Mouse (Mus musculus) heart, adult 9 months (tissue): ENCODE data around the gene Cp.
"Not testable (repeated sequence)": the region's sequence is repeated elsewhere in the genome, so short reads cannot be mapped to it uniquely, and the experiment has no call there.

ENCODE experiments used
- DNase-seq, 2 experiments: peaks; one replicate each; pipeline ENCODE4 v3.0.0; 2022; ENCODE audit warnings: low spot score in 2 of 2

Gene Cp

GRCm38 (mm10) chr3:20007275-20007674 lies 50.4 kb downstream of the Cp start:
- DNase-seq, result no peak

- no peak for DNase-seq
These were observed 50.9 kb downstream of the Cp start for GRCm38 (mm10) chr3:20007759-20008158.

GRCm38 (mm10) chr3:20010464-20010863 lies 53.6 kb downstream of the Cp start:
- DNase-seq, result no peak

GRCm38 (mm10) chr3:20010905-20011304 lies 54.1 kb downstream of the Cp start:
- not testable (repeated sequence) for DNase-seq

- no peak for DNase-seq
These were observed 57.6 kb downstream of the Cp start for GRCm38 (mm10) chr3:20014454-20014853.

GRCm38 (mm10) chr3:20018076-20018475 lies 61.2 kb downstream of the Cp start:
- DNase-seq, result no peak

GRCm38 (mm10) chr3:20023832-20024231 lies 67.0 kb downstream of the Cp start:
- DNase-seq, result no peak

GRCm38 (mm10) chr3:20026481-20026880 lies 69.6 kb downstream of the Cp start:
- DNase-seq, result no peak

- DNase-seq, result peak in 1 of 2 experiments; percentile 61
These were observed 70.3 kb downstream of the Cp start for GRCm38 (mm10) chr3:20026996-20027689.

GRCm38 (mm10) chr3:20027788-20028187 lies 70.9 kb downstream of the Cp start:
- DNase-seq, result no peak

GRCm38 (mm10) chr3:20028640-20029039 lies 71.8 kb downstream of the Cp start:
- peak in 1 of 2 experiments; percentile 11 for DNase-seq

- DNase-seq, result no peak
These were observed 74.0 kb downstream of the Cp start for GRCm38 (mm10) chr3:20030807-20031206.

- no peak for DNase-seq
These were observed 77.2 kb downstream of the Cp start for GRCm38 (mm10) chr3:20033761-20034718.

GRCm38 (mm10) chr3:20034719-20035404 lies 78.0 kb downstream of the Cp start, which contains the start of gene Hps3:
Gene Hps3 (minus strand): TSS chr3:20035315.
- peak; percentile 91 for DNase-seq

- no peak for DNase-seq
These were observed 79.2 kb downstream of the Cp start for GRCm38 (mm10) chr3:20036069-20036468.

- DNase-seq, result not testable (repeated sequence)
These were observed 84.6 kb downstream of the Cp start for GRCm38 (mm10) chr3:20041461-20041860.

GRCm38 (mm10) chr3:20044736-20045135 lies 87.9 kb downstream of the Cp start:
- DNase-seq, result not testable (repeated sequence)

GRCm38 (mm10) chr3:20057306-20058196 lies 100.7 kb downstream of the Cp start, which contains the start of gene Hltf:
Gene Hltf (plus strand): TSS chr3:20057811.
- DNase-seq, result peak; percentile 97 to 98

- DNase-seq, result no peak
These were observed 101.3 kb downstream of the Cp start for GRCm38 (mm10) chr3:20058197-20058541.
